Mouse (Mus musculus) small intestine, adult 2 months (tissue): ENCODE measurements around the gene Nrip1.

Experiments
- CTCF ChIP-seq: fragments of 200-500 bp; IDR thresholded peaks from 2 replicates; pipeline ENCODE4 v1.5.1; 2012; ENCODE audit warnings: low read depth, mild to moderate bottlenecking, control low read depth, inconsistent platforms, low read length, moderate library complexity, mixed read lengths; ENCODE audit not compliant: insufficient replicate concordance, insufficient read length; ENCODE audit errors: extremely low read depth
- POLR2A ChIP-seq: fragments of 200-500 bp; IDR thresholded peaks from 2 replicates; pipeline ENCODE4 v1.6.1; 2012; ENCODE audit warnings: low read depth, mild to moderate bottlenecking, control low read depth, inconsistent platforms, low read length, moderate library complexity

- no peak for TF ChIP-seq CTCF
- no peak for TF ChIP-seq POLR2A
Measured at GRCm38 (mm10) chr16:76344030-76344429, 29.6 kb downstream of the Nrip1 start.
